Mouse (Mus musculus): ENCODE measurements around the gene Agap3. TPM values are rescaled to one million over a fixed set of nuclear protein-coding genes. Genes with fewer than 3 reads are reported as not detected.

Agap3 gene
- total RNA-seq (2021): 10 to 100 TPM; 67.8 to 71.0 TPM
- long read RNA-seq, experiment 1, transcript Agap3-204 (9 exons, 1,061 nt): major isoform, 48 of 79 reads
- long read RNA-seq, experiment 1, partial matches to known transcripts: 3 of 79 reads
- long read RNA-seq, experiment 1, other reads (novel, unspliced or antisense): 26 of 79 reads
- long read RNA-seq, experiment 2, transcript Agap3-201 (18 exons, 3,207 nt): minor isoform, 5 of 87 reads
- long read RNA-seq, experiment 2, transcript Agap3-204 (9 exons, 1,061 nt): major isoform, 47 of 87 reads
- long read RNA-seq, experiment 2, partial matches to known transcripts: 6 of 87 reads
- long read RNA-seq, experiment 2, other reads (novel, unspliced or antisense): 29 of 87 reads

GRCm38 (mm10) chr5:24452030-24452690 lies at the start of gene Agap3:
Agap3 (plus strand) TSS chr5:24452177.
- no peak for DNase-seq
- H3K4me3 ChIP-seq: peak within 1 kb of the TSS; percentile 88
- no peak for TF ChIP-seq CTCF (IDR thresholded peaks at IDR 0.05)
- intact Hi-C loops (cut with DNase I): loop anchor here (2.0 to 5.0 kb wide), 2 partner anchors 19 to 35 kb away; no protein-coding TSS in a partner anchor
- H3K27ac ChIP-seq: peak within 1 kb of the TSS; percentile 96

GRCm38 (mm10) chr5:24404594-24405360 lies 47.2 kb upstream of the Agap3 start:
- TF ChIP-seq CTCF (IDR thresholded peaks at IDR 0.05): no peak
- no peak for DNase-seq
- intact Hi-C loops (cut with DNase I): no loop called here
- Histone ChIP-seq H3K27ac (no peak overlapping the region), H3K4me3 (no peak overlapping the region)

- intact Hi-C loops (cut with DNase I): no loop called here
- no peak for TF ChIP-seq CTCF (IDR thresholded peaks at IDR 0.05)
- DNase-seq: no peak
- H3K4me3 ChIP-seq: no peak overlapping the region
- no peak overlapping the region for H3K27ac ChIP-seq
Observed at GRCm38 (mm10) chr5:24405389-24405876, 46.5 kb upstream of the Agap3 start.

GRCm38 (mm10) chr5:24408651-24409050 lies 43.3 kb upstream of the Agap3 start:
- TF ChIP-seq CTCF (IDR thresholded peaks at IDR 0.05): no peak
- no peak overlapping the region for H3K27ac ChIP-seq
- intact Hi-C loops (cut with DNase I): no loop called here
- H3K4me3 ChIP-seq: no peak overlapping the region
- DNase-seq: peak; percentile 71

- no peak for DNase-seq
- intact Hi-C loops (cut with DNase I): no loop called here
- Histone ChIP-seq H3K4me3 (no peak overlapping the region), H3K27ac (no peak overlapping the region)
- TF ChIP-seq CTCF (IDR thresholded peaks at IDR 0.05): no peak
Observed at GRCm38 (mm10) chr5:24409466-24409865, 42.5 kb upstream of the Agap3 start.

GRCm38 (mm10) chr5:24412063-24412462 lies 39.9 kb upstream of the Agap3 start:
- TF ChIP-seq CTCF (IDR thresholded peaks at IDR 0.05): no peak
- no peak overlapping the region for H3K27ac ChIP-seq
- no peak for DNase-seq
- intact Hi-C loops (cut with DNase I): no loop called here
- H3K4me3 ChIP-seq: no peak overlapping the region

- no peak for DNase-seq
- no peak within 1 kb of the TSS for H3K27ac ChIP-seq
- no peak for TF ChIP-seq CTCF (IDR thresholded peaks at IDR 0.05)
- H3K4me3 ChIP-seq: no peak within 1 kb of the TSS
- intact Hi-C loops (cut with DNase I): no loop called here
Observed at GRCm38 (mm10) chr5:24413042-24413693, 38.8 kb upstream of the Agap3 start, which contains the start of gene Asic3. Asic3 (plus strand) TSS chr5:24413392.

- DNase-seq: no peak
- Histone ChIP-seq H3K27ac (no peak overlapping the region), H3K4me3 (no peak overlapping the region)
- no peak for TF ChIP-seq CTCF (IDR thresholded peaks at IDR 0.05)
- intact Hi-C loops (cut with DNase I): no loop called here
Observed at GRCm38 (mm10) chr5:24413938-24414337, 38.0 kb upstream of the Agap3 start.

GRCm38 (mm10) chr5:24416222-24416736 lies 35.7 kb upstream of the Agap3 start:
- intact Hi-C loops (cut with DNase I): loop anchor here (1.0 to 5.0 kb wide), 2 partner anchors 36 to 54 kb away; partner anchors contain the start of gene Agap3
- Histone ChIP-seq H3K4me3 (peak overlapping the region; percentile 49), H3K27ac (no peak overlapping the region)
- DNase-seq: peak; percentile 67
- peak; percentile 84 for TF ChIP-seq CTCF (IDR thresholded peaks at IDR 0.05)

- intact Hi-C loops (cut with DNase I): loop anchor here (5.0 kb wide), 1 partner anchor 35 kb away; the partner anchor contains the start of gene Agap3
- Histone ChIP-seq H3K27ac (no peak overlapping the region), H3K4me3 (no peak overlapping the region)
- TF ChIP-seq CTCF (IDR thresholded peaks at IDR 0.05): no peak
- no peak for DNase-seq
Observed at GRCm38 (mm10) chr5:24417587-24417986, 34.4 kb upstream of the Agap3 start.

GRCm38 (mm10) chr5:24420381-24420780 lies 31.6 kb upstream of the Agap3 start:
- intact Hi-C loops (cut with DNase I): no loop called here
- no peak for TF ChIP-seq CTCF (IDR thresholded peaks at IDR 0.05)
- Histone ChIP-seq H3K27ac (no peak overlapping the region), H3K4me3 (no peak overlapping the region)
- DNase-seq: no peak

Measured in gastrocnemius, adult 2 months (tissue).